Mouse (Mus musculus) MEL (cell line): ENCODE results near the gene Arhgap9.

Experiments used
- CHD1 ChIP-seq: IDR thresholded peaks from 2 replicates; pipeline ENCODE4 v1.6.1; 2012; ENCODE audit warnings: low read depth, mild to moderate bottlenecking, inconsistent platforms, low read length, improper control_type of control experiment
- CTCF ChIP-seq, 3 experiments: IDR thresholded peaks in 2 of 3; conservative IDR thresholded peaks in 1 of 3; 2 replicates each; pipeline ENCODE4 v1.5.1; 2011 to 2012; ENCODE audit warnings: low read length in 3 of 3, low read depth in 2 of 3, mild to moderate bottlenecking in 2 of 3, improper control_type of control experiment in 1 of 3, inconsistent platforms in 1 of 3, mixed read lengths in 1 of 3, moderate library complexity in 1 of 3; ENCODE audit not compliant: control insufficient read depth in 1 of 3, insufficient read depth in 1 of 3, poor library complexity in 1 of 3, severe bottlenecking in 1 of 3
- E2F4 ChIP-seq: IDR thresholded peaks from 2 replicates; pipeline ENCODE4 v1.6.1; 2011; ENCODE audit warnings: low read depth, low read length, improper control_type of control experiment, borderline replicate concordance
- EP300 ChIP-seq, 2 experiments: IDR thresholded peaks; 2 replicates each; pipeline ENCODE4 v1.6.1; 2011; ENCODE audit warnings: improper control_type of control experiment in 2 of 2, low read length in 2 of 2, low read depth in 1 of 2, mild to moderate bottlenecking in 1 of 2
- GATA1 ChIP-seq: IDR thresholded peaks from 2 replicates; pipeline ENCODE4 v1.6.1; 2011; ENCODE audit warnings: low read depth, low read length, improper control_type of control experiment
- JUND ChIP-seq: IDR thresholded peaks from 2 replicates; pipeline ENCODE4 v1.6.1; 2011; ENCODE audit warnings: low read depth, mild to moderate bottlenecking, improper control_type of control experiment, low read length
- MAZ ChIP-seq: IDR thresholded peaks from 2 replicates; pipeline ENCODE4 v1.6.1; 2012; ENCODE audit warnings: low read depth, mild to moderate bottlenecking, inconsistent platforms, low read length, improper control_type of control experiment
- POLR2A ChIP-seq, 2 experiments: IDR thresholded peaks; 2 replicates each; pipeline ENCODE4 v1.6.1; 2011 to 2012; ENCODE audit warnings: low read length in 2 of 2, mild to moderate bottlenecking in 2 of 2, control low read depth in 1 of 2, improper control_type of control experiment in 1 of 2, low read depth in 1 of 2, moderate library complexity in 1 of 2; ENCODE audit not compliant: control insufficient read depth in 1 of 2, insufficient read depth in 1 of 2, poor library complexity in 1 of 2
- POLR2AphosphoS2 ChIP-seq: IDR thresholded peaks from 2 replicates; pipeline ENCODE4 v1.6.1; 2011; ENCODE audit warnings: low read length, improper control_type of control experiment
- UBTF ChIP-seq: IDR thresholded peaks from 2 replicates; pipeline ENCODE4 v1.6.1; 2012; ENCODE audit warnings: low read depth, mild to moderate bottlenecking, inconsistent platforms, low read length, improper control_type of control experiment, moderate library complexity, borderline replicate concordance; ENCODE audit not compliant: insufficient read depth
- USF1 ChIP-seq: IDR thresholded peaks from 2 replicates; pipeline ENCODE4 v1.6.1; 2014; ENCODE audit warnings: low read depth, mild to moderate bottlenecking, inconsistent platforms, low read length, improper control_type of control experiment, moderate library complexity
- ZC3H11A ChIP-seq: IDR thresholded peaks from 2 replicates; pipeline ENCODE4 v1.6.1; 2012; ENCODE audit warnings: low read depth, mild to moderate bottlenecking, inconsistent platforms, low read length, improper control_type of control experiment

- TF ChIP-seq CTCF (IDR thresholded peaks at IDR 0.05 in 2 of 3, conservative IDR thresholded peaks at IDR 0.05 in 1 of 3; ENCODE audit: control insufficient read depth in 1 of 3, insufficient read depth in 1 of 3, low read depth in 2 of 3, low read length in 3 of 3, poor library complexity in 1 of 3, severe bottlenecking in 1 of 3) = no peak
- TF ChIP-seq E2F4 = no peak
- no peak for TF ChIP-seq JUND
- no peak for TF ChIP-seq CHD1
- TF ChIP-seq EP300 (IDR thresholded peaks at IDR 0.05; ENCODE audit: low read depth in 1 of 2, low read length in 2 of 2) = no peak
- TF ChIP-seq ZC3H11A = no peak
- TF ChIP-seq MAZ = no peak
- TF ChIP-seq POLR2A (IDR thresholded peaks at IDR 0.05; ENCODE audit: control insufficient read depth in 1 of 2, insufficient read depth in 1 of 2, low read depth in 1 of 2, low read length in 2 of 2, poor library complexity in 1 of 2) = no peak
- no peak for TF ChIP-seq USF1
- no peak for TF ChIP-seq GATA1
- no peak for TF ChIP-seq POLR2AphosphoS2
- no peak for TF ChIP-seq UBTF
Measured at GRCm38 (mm10) chr10:127352766-127353165, 31.0 kb downstream of the Arhgap9 start.
